In genomic region chr10:86339649-86340379, GRCm38 (mm10) we compare ENCODE assay signal across 8 mouse cellular contexts. TPM values are rescaled to one million over a fixed set of nuclear protein-coding genes. Genes with fewer than 3 reads are reported as not detected.
DNase-seq lines count a peak whose midpoint lies in the region; ATAC-seq and TF ChIP-seq lines count a peak whose summit lies in the region.

No protein-coding gene starts in this region.

- H3K36me3 ChIP-seq in forebrain, postnatal 0 days (ENCODE audit: insufficient read depth): 0 out of 2 replicates have a peak, but pooled peaks cover 6% of the 10 kb centered on the region
- H3K36me3 ChIP-seq in forebrain, embryonic 11.5 days (ENCODE audit: control insufficient read depth, insufficient read depth, low read length): no peaks in the 10 kb centered on the region
- peaks cover 16% of the 10 kb centered on the region; the same call in 1 of the 2 replicates for H3K36me3 ChIP-seq in kidney, embryonic 16.5 days (ENCODE audit: insufficient read depth, low read length)

- ATAC-seq in forebrain, postnatal 0 days: peak; percentile 49
- ATAC-seq in forebrain, embryonic 11.5 days (replicated peaks; ENCODE audit: low FRiP score): no peak
- peak; percentile 29; the same call in 1 of the 2 replicates for ATAC-seq in kidney, embryonic 16.5 days (ENCODE audit: low FRiP score, low TSS enrichment)

- H3K27me3 ChIP-seq in forebrain, postnatal 0 days (ENCODE audit: insufficient read depth, low read length): no peaks in the 10 kb centered on the region
- H3K27me3 ChIP-seq in forebrain, embryonic 11.5 days (ENCODE audit: control insufficient read depth, insufficient read depth, low read length): no peaks in the 10 kb centered on the region
- no peaks in the 10 kb centered on the region for H3K27me3 ChIP-seq in kidney, embryonic 16.5 days (ENCODE audit: insufficient read depth, low read length)

- no peak for TF ChIP-seq CTCF in forebrain, postnatal 0 days (IDR thresholded peaks at IDR 0.05; ENCODE audit: low read depth)

- 60% methylated on average over 2 of the region's 2 CpGs for WGBS in forebrain, postnatal 0 days
- WGBS in forebrain, embryonic 11.5 days: 79% methylated on average over 2 of the region's 2 CpGs
- WGBS in kidney, embryonic 16.5 days: 46% methylated on average over 2 of the region's 2 CpGs

- H3K4me2 ChIP-seq in forebrain, postnatal 0 days (ENCODE audit: low read depth): no peak overlapping the region
- no peak overlapping the region for H3K4me2 ChIP-seq in forebrain, embryonic 11.5 days (ENCODE audit: low read depth, low read length, severe bottlenecking)
- no peak overlapping the region for H3K4me2 ChIP-seq in kidney, embryonic 16.5 days (replicated peaks; ENCODE audit: low read depth, low read length)

- peak overlapping the region; percentile 29; the same call in 1 of the 2 replicates for H3K27ac ChIP-seq in forebrain, postnatal 0 days (ENCODE audit: low read depth, low read length)
- no peak overlapping the region for H3K27ac ChIP-seq in forebrain, embryonic 11.5 days (ENCODE audit: low read depth, low read length)
- H3K27ac ChIP-seq in kidney, embryonic 16.5 days (ENCODE audit: low read length): no peak overlapping the region

- H3K9me3 ChIP-seq in forebrain, postnatal 0 days (ENCODE audit: low read length): no peaks in the 10 kb centered on the region
- no peaks in the 10 kb centered on the region for H3K9me3 ChIP-seq in forebrain, embryonic 11.5 days (ENCODE audit: control insufficient read depth, low read length)
- H3K9me3 ChIP-seq in kidney, embryonic 16.5 days (ENCODE audit: low read length): no peaks in the 10 kb centered on the region

- H3K4me1 ChIP-seq in forebrain, postnatal 0 days (ENCODE audit: insufficient read depth): no peaks in the 10 kb centered on the region
- H3K4me1 ChIP-seq in forebrain, embryonic 11.5 days (replicated peaks; ENCODE audit: control insufficient read depth, insufficient read depth, low read length): 0 out of 2 replicates have a peak, but pooled peaks cover 2% of the 10 kb centered on the region
- peaks cover 39% of the 10 kb centered on the region for H3K4me1 ChIP-seq in kidney, embryonic 16.5 days (ENCODE audit: insufficient read depth, low read length)

- H3K9ac ChIP-seq in forebrain, postnatal 0 days: no peak overlapping the region
- no peak overlapping the region for H3K9ac ChIP-seq in forebrain, embryonic 11.5 days (ENCODE audit: low read length)
- no peak overlapping the region for H3K9ac ChIP-seq in kidney, embryonic 16.5 days (replicated peaks; ENCODE audit: low read length)

- peak; percentile 65 for DNase-seq in forebrain, postnatal 0 days
- DNase-seq in forebrain, embryonic 11.5 days (ENCODE audit: low spot score): no peak
- DNase-seq in cerebellum, adult 9-10 months: peak; percentile 98
- DNase-seq in heart, adult 11 months: peak; percentile 100
- DNase-seq in liver: peak; percentile 45
- DNase-seq in right cerebral cortex, postnatal 14 days: peak; percentile 48
- DNase-seq in spleen, adult 12 weeks (ENCODE audit: low spot score): no peak

- no peak overlapping the region for H3K4me3 ChIP-seq in forebrain, postnatal 0 days (ENCODE audit: low read depth, low read length)
- H3K4me3 ChIP-seq in forebrain, embryonic 11.5 days (ENCODE audit: low read depth, low read length): no peak overlapping the region
- H3K4me3 ChIP-seq in kidney, embryonic 16.5 days (ENCODE audit: low read length): no peak overlapping the region

RNA-seq across cellular contexts. Expression of gene Timp3, which starts 39.6 kb away (rescaled TPM):
- total RNA-seq in forebrain, postnatal 0 days (2014; rRNA removed): 33.5 and 62.9 TPM in 2 replicates
- polyA plus RNA-seq in forebrain, postnatal 0 days (2015; fragmentation: Nextera tagmentation; extraction: Ambion mirVana): 17.2 and 33.6 TPM in 2 replicates
- polyA plus RNA-seq in forebrain, embryonic 11.5 days (2014; fragmentation: Nextera tagmentation; extraction: Ambion mirVana): 20.4 and 21.1 TPM in 2 replicates
- 114 TPM in 2 replicates for polyA plus RNA-seq in kidney, embryonic 16.5 days (2015; fragmentation: Nextera tagmentation; extraction: Ambion mirVana)

Comparison
In these comparisons a context has a peak if more than half of its experiments do, and no peak if none do; other contexts are left out.
1. DNase-seq: peak in forebrain, postnatal 0 days (single experiment), cerebellum, adult 9-10 months (single experiment), heart, adult 11 months (single experiment), liver (single experiment) and right cerebral cortex, postnatal 14 days (single experiment); none in forebrain, embryonic 11.5 days (single experiment) and spleen, adult 12 weeks (single experiment).